Mouse (Mus musculus) heart, postnatal 0 days (tissue): Measurements from ENCODE around the gene Taf12. TPM values are rescaled to one million over a fixed set of nuclear protein-coding genes. Genes with fewer than 3 reads are reported as not detected.

Experiments
- ATAC-seq: fragments of 200-750 bp; cut with Nextera tagmentation; 2 replicates; pipeline ENCODE4 v1.8.0; 2017; ENCODE audit warnings: low read depth, moderate number of reproducible peaks, moderate library complexity; ENCODE audit not compliant: insufficient read depth
- DNase-seq: peaks from one replicate; pipeline ENCODE4 v3.0.0-alpha.2; 2016; ENCODE audit warnings: low spot score
- H3K27ac ChIP-seq: fragments of 300-500 bp; sonication (generic); 2 replicates; pipeline ENCODE4 v1.5.1; 2014; ENCODE audit warnings: low read depth, mild to moderate bottlenecking
- H3K27me3 ChIP-seq: fragments of 300-500 bp; sonication (generic); 2 replicates; pipeline ENCODE4 v1.6.1; 2014; ENCODE audit warnings: low read length, mixed read lengths; ENCODE audit not compliant: control insufficient read depth, insufficient read depth
- H3K36me3 ChIP-seq: fragments of 300-500 bp; sonication (generic); replicated peaks from 2 replicates; pipeline ENCODE4 v1.6.1; 2014; ENCODE audit warnings: low read length, mixed read lengths; ENCODE audit not compliant: control insufficient read depth, insufficient read depth
- H3K4me1 ChIP-seq: fragments of 300-500 bp; sonication (generic); 2 replicates; pipeline ENCODE4 v1.6.1; 2014; ENCODE audit warnings: antibody characterized with exemption; ENCODE audit not compliant: control insufficient read depth, insufficient read depth
- H3K4me2 ChIP-seq: fragments of 300-500 bp; sonication (generic); 2 replicates; pipeline ENCODE4 v1.6.1; 2014; ENCODE audit warnings: low read depth, mild to moderate bottlenecking, low read length, moderate library complexity
- H3K4me3 ChIP-seq: fragments of 300-500 bp; sonication (generic); 2 replicates; pipeline ENCODE4 v1.5.1; 2014; ENCODE audit warnings: low read depth, low read length
- H3K9ac ChIP-seq: fragments of 300-500 bp; sonication (generic); replicated peaks from 2 replicates; pipeline ENCODE4 v1.6.1; 2014; ENCODE audit warnings: low read depth, low read length, mixed read lengths
- H3K9me3 ChIP-seq: fragments of 300-500 bp; sonication (generic); replicated peaks from 2 replicates; pipeline ENCODE4 v1.6.1; 2016; ENCODE audit warnings: low read length; ENCODE audit not compliant: control insufficient read depth
- CTCF ChIP-seq: IDR thresholded peaks from 2 replicates; pipeline ENCODE4 v1.5.1; 2016; ENCODE audit warnings: antibody characterized with exemption, control low read depth, low read depth
- EP300 ChIP-seq: IDR thresholded peaks from 2 replicates; pipeline ENCODE4 v1.6.1; 2016; ENCODE audit warnings: antibody characterized with exemption, low read depth
- WGBS: fragments of 180-500 bp; shearing (Covaris S2); extraction: QIAGEN DNeasy Blood & Tissue Kit; methylation state at CpG from one replicate; pipeline ENCODE4 v1.1.7; 2014; 5-methylcytosine and 5-hydroxymethylcytosine counted together
- polyA plus RNA-seq: library from polyadenylated mRNA; unstranded; fragments of >200 nt; fragmentation: Nextera tagmentation; extraction: Ambion mirVana; gene quantifications from 2 replicates; pipeline ENCODE4 v1.2.1, GENCODE M21; 2015
- total RNA-seq: library from RNA; depleted of rRNA; stranded (reverse); fragments of >200 nt; gene quantifications from 2 replicates; pipeline ENCODE4 v1.2.3, GENCODE M21; 2014; ENCODE audit warnings: low replicate concordance

The Taf12 gene
- total and polyA plus RNA-seq, 2 experiments from 2014 or later = 8.4 to 30.5 TPM

DNA sequence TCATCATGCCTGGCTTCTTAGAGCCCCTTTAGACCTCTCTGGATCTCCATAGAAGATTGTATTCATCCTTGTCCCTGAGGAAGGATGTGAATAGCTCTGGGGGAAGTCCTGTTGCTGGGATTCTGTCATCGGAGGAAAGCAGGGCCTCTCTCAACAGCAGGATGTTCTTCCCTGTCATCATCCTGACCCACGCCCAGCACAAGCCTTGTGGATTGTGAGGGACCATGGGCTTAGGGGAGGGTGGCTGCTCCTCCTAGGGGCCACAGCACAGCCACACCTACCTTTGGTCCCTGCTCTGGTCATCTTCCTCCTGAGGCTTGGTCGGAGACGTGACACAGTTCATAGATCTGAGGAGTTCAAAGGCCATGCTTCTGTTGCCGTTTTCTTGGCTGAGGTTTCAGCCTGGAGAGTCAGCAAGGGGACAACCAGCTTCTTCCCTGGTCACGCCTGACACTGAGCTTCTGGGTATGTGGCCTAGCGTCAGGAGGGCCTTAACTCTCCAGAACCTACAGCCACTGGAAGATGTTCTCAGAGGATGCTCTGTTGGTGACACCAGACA, 19.6 kb downstream of the Taf12 start:
- no peaks in the 10 kb centered on the region for H3K9me3 ChIP-seq
- peaks cover 32% of the 10 kb centered on the region for H3K36me3 ChIP-seq
- TF ChIP-seq EP300 = no peak
- no peak for TF ChIP-seq CTCF
- no peaks in the 10 kb centered on the region for H3K27me3 ChIP-seq
- H3K4me3 ChIP-seq = no peak overlapping the region
- H3K9ac ChIP-seq = no peak overlapping the region
- H3K27ac ChIP-seq = 0 out of 2 replicates have a peak overlapping the region, but pooled peaks have one; percentile 43
- no peak overlapping the region for H3K4me2 ChIP-seq
- 66% methylated on average over 7 of the region's 7 CpGs for WGBS
- no peak for DNase-seq
- no peaks in the 10 kb centered on the region for H3K4me1 ChIP-seq
- 0 out of 2 replicates have a peak, but pooled peaks have one; percentile 20 for ATAC-seq

DNA sequence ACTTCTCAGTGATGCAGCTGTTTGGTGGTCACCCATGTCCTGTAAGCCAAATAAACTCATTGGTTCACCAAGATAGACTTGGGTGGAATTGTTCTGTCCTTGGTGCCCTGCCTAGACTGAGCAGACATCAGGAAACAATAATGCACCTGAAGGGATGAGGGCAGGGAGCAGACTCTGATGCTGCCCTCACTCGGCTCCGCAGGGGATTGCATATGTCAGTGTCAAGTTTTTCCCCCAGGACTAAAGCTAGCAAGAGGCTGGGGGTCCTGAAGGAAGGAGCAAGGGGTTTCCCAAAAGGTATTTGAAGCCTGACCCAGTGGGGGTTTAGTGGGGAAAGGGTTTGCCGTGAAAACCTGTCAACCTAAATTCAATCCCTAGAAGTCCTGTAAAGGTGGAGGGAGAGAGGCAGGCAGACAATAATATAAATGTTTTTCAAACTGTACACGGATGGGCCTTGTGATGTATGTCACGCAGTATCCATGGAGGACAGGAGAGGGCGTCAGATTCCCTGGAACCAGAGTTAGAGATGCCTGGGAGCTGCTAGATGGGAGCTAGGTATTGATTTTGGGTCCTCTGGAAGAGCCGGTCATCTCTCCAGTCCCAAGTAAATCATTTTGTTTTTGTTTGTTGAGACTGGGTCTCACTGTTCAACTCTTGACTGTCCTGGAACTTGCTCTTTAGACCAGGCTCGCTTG, 21.7 kb downstream of the Taf12 start:
- peaks cover 22% of the 10 kb centered on the region; the same call in 1 of the 2 replicates for H3K36me3 ChIP-seq
- ATAC-seq = no peak
- TF ChIP-seq CTCF = peak; percentile 29; the same call in 1 of the 2 replicates
- TF ChIP-seq EP300 = no peak
- H3K4me3 ChIP-seq = no peak overlapping the region
- DNase-seq = no peak
- no peak overlapping the region for H3K27ac ChIP-seq
- WGBS = 45% methylated on average over 8 of the region's 8 CpGs
- H3K27me3 ChIP-seq = no peaks in the 10 kb centered on the region
- H3K9ac ChIP-seq = no peak overlapping the region
- H3K4me1 ChIP-seq = no peaks in the 10 kb centered on the region
- H3K9me3 ChIP-seq = no peaks in the 10 kb centered on the region
- no peak overlapping the region for H3K4me2 ChIP-seq

DNA sequence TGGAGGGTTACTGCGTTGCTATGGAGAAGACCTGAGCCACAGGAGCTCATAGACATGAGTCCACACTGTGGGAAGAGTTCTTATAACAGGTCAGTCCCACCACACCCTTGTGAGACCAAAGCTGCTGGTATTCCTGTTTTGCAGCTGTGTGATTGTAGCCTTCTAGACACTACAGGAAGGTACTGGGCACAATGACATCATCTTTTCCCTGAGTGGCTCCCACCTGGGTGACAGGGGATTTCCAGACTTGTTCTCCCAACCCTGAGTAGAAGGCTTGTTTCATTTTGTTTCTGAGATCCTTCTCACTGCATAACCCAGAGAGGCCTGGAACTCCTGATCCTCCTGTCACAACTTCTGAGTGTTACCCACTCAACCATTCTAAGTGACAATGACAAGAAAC, 25.7 kb downstream of the Taf12 start:
- H3K4me2 ChIP-seq = no peak overlapping the region
- no peak overlapping the region for H3K9ac ChIP-seq
- ATAC-seq (no peak), DNase-seq (no peak)
- no peaks in the 10 kb centered on the region for H3K9me3 ChIP-seq
- 93% methylated on average over 1 of the region's 1 CpGs for WGBS
- H3K27me3 ChIP-seq = no peaks in the 10 kb centered on the region
- TF ChIP-seq EP300 (no peak), CTCF (no peak)
- peaks cover 18% of the 10 kb centered on the region for H3K4me1 ChIP-seq
- H3K27ac ChIP-seq = no peak overlapping the region
- H3K36me3 ChIP-seq = no peaks in the 10 kb centered on the region
- no peak overlapping the region for H3K4me3 ChIP-seq

DNA sequence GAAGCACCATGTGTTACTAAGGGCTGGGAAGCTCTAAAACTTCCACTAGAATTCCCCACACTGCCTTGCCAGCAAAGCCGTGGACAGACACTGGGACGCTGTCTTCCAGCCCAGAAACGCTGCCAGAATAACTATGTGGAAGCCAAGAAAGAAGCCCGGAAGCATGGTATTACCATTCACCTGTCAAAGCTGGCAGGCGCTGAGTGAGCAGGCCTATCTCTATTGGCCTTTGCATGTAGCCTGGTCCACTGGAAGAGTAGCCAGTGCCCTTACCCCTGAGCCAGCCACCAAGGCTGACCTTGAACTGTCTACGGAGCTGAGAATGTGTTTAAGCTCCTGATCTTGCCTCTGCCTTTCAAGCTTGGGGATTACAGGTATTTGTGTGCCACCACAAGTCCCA, 27.3 kb downstream of the Taf12 start:
- H3K36me3 ChIP-seq = no peaks in the 10 kb centered on the region
- H3K9ac ChIP-seq = no peak overlapping the region
- no peaks in the 10 kb centered on the region for H3K27me3 ChIP-seq
- TF ChIP-seq EP300 (no peak), CTCF (no peak)
- peaks cover 18% of the 10 kb centered on the region for H3K4me1 ChIP-seq
- 35% methylated on average over 6 of the region's 6 CpGs for WGBS
- ATAC-seq (peak; percentile 59; the same call in 1 of the 2 replicates), DNase-seq (peak; percentile 28)
- no peak overlapping the region for H3K4me2 ChIP-seq
- no peak overlapping the region for H3K4me3 ChIP-seq
- H3K27ac ChIP-seq = peak overlapping the region; percentile 70
- H3K9me3 ChIP-seq = no peaks in the 10 kb centered on the region

DNA sequence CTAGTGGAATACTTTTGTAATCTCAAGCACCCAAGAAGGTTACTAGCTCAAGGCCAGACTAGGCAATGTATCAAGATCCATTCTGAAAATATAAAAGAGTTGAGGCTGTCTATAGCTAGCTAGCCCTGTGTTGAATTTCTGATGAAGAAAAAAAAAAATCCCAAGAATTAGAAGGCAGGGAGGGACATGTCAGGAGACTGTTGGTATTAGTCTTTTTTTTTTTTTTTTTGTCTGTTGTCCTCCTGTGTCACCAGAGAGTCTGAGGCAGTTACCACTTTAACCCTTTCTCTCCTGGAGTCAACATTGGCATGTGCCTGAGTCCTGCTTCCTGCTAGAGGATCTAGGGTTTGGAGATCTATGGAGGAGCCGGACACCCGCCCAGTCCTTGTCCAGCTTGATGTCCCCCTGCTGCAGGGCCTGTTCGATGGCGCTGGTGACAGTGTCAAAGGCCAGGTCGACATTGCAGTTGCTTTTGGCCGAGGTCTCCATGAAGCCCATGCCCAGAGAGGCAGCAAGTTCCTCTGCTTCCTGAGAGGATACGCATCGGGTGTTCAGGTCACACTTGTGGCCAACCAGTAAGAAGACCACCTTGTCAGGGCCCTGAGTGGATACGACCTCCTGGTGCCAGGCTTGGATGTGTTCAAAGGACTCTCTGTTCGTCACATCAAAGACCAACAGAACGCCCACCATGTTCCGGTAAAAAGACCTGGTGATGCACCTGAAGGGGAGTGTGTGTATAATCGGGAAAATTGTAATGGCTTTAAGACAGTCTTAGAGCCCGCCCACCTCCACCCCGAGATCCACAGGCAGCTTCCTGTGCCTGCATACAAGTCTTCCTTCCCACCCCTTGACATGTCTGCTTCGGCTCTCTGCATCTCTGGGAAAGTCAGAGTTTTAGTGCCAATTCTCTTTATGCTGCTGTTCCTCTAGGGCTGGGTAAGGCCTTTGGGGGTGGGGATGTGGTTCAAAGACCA, 28.1 kb downstream of the Taf12 start:
- DNase-seq (no peak), ATAC-seq (no peak)
- no peak for TF ChIP-seq EP300
- TF ChIP-seq CTCF = no peak
- no peaks in the 10 kb centered on the region for H3K36me3 ChIP-seq
- H3K9ac ChIP-seq = peak overlapping the region; percentile 59; the same call in 1 of the 2 replicates
- H3K27ac ChIP-seq = peak overlapping the region; percentile 70
- peaks cover 18% of the 10 kb centered on the region for H3K4me1 ChIP-seq
- H3K27me3 ChIP-seq = no peaks in the 10 kb centered on the region
- 68% methylated on average over 16 of the region's 16 CpGs for WGBS
- H3K9me3 ChIP-seq = no peaks in the 10 kb centered on the region
- H3K4me3 ChIP-seq = peak overlapping the region; percentile 52
- H3K4me2 ChIP-seq = peak overlapping the region; percentile 67
